Mouse (Mus musculus): ENCODE results near the gene Gdf10. TPM values are rescaled to one million over a fixed set of nuclear protein-coding genes. Genes with fewer than 3 reads are reported as not detected.

The Gdf10 gene
- polyA plus RNA-seq, 1 experiment from 2014 or later = 33.8 TPM

DNA sequence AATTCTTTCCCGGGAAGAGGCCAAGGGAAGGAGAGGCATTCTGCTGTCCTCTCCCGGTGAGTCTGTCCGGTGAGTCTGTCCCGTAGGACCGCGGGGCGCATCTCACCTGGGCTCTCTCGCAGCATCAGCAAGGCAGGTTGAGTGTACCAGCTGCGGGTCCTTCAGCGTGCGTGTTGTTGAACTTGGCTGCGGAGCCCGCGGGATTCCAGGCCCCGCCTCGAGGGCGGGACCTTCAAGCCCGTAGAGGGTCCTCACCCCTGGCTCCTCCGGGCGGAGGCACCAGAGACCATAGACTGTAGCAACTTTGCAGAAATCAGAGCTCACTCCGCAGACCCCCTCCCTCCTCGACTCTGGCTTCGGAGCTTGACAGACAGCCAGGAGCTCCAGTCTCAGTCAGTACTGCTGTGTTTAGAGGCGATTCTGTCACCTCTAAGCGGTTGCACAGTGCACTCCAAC lies 55.2 kb downstream of the Gdf10 start, which contains the start of gene Zfp488:
Zfp488 (minus strand) TSS at position 161 of the 456 bp plus-strand sequence.
- Histone ChIP-seq H3K9me3 (no peaks in the 10 kb centered on the region), H3K4me1 (peaks cover 4% of the 10 kb centered on the region; the same call in 1 of the 2 replicates), H3K9ac (no peak within 1 kb of the TSS), H3K36me3 (no peaks in the 10 kb centered on the region), H3K27ac (no peak within 1 kb of the TSS), H3K27me3 (peaks cover 5% of the 10 kb centered on the region; the same call in 1 of the 2 replicates), H3K4me3 (peak within 1 kb of the TSS; percentile 39), H3K4me2 (peak within 1 kb of the TSS; percentile 71)
- WGBS = 2% methylated on average over 25 of the region's 25 CpGs
- no peak for ATAC-seq (ENCODE audit: insufficient number of reproducible peaks, low FRiP score, low TSS enrichment, low read depth)

Other genes with a start within 250 kb of the Gdf10 start
- not detected in 2 replicates for gene Gdf2, start 17.5 kb downstream of the Gdf10 start, polyA plus RNA-seq (2015; fragmentation: Nextera tagmentation; extraction: Ambion mirVana)
- gene Rbp3, start 30.4 kb downstream of the Gdf10 start, polyA plus RNA-seq (2015; fragmentation: Nextera tagmentation; extraction: Ambion mirVana) = not detected in 2 replicates
- gene Zfp488, start 55.2 kb downstream of the Gdf10 start, polyA plus RNA-seq (2015; fragmentation: Nextera tagmentation; extraction: Ambion mirVana) = 0.15 and 0.28 TPM in 2 replicates
- not detected in 2 replicates for gene Gm30083, start 91.6 kb downstream of the Gdf10 start, polyA plus RNA-seq (2015; fragmentation: Nextera tagmentation; extraction: Ambion mirVana)
- not detected in 2 replicates for gene Gm5460, start 93.2 kb downstream of the Gdf10 start, polyA plus RNA-seq (2015; fragmentation: Nextera tagmentation; extraction: Ambion mirVana)
- gene Antxrl, start 129.1 kb downstream of the Gdf10 start, polyA plus RNA-seq (2015; fragmentation: Nextera tagmentation; extraction: Ambion mirVana) = not detected in 2 replicates
- gene Anxa8, start 162.4 kb downstream of the Gdf10 start, polyA plus RNA-seq (2015; fragmentation: Nextera tagmentation; extraction: Ambion mirVana) = 75.7 and 87.2 TPM in 2 replicates
- gene A630023A22Rik, start 179.2 kb downstream of the Gdf10 start, polyA plus RNA-seq (2015; fragmentation: Nextera tagmentation; extraction: Ambion mirVana) = 0.12 TPM in 1 of 2 replicates, not detected in the other
- 0.09 TPM in 1 of 2 replicates, not detected in the other for gene Npy4r, start 228.9 kb downstream of the Gdf10 start, polyA plus RNA-seq (2015; fragmentation: Nextera tagmentation; extraction: Ambion mirVana)

All from limb, embryonic 15.5 days (tissue).